Mouse (Mus musculus): ENCODE data around the gene 9330161L09Rik. TPM values are rescaled to one million over a fixed set of nuclear protein-coding genes. Genes with fewer than 3 reads are reported as not detected.
A peak's percentile ranks its signal among the peaks of the same experiment; 100 is the strongest.

The 9330161L09Rik gene
- polyA plus RNA-seq, 1 experiment from 2014 or later = 0.24 TPM

GRCm38 (mm10) chr12:103395486-103396275 lies 11.9 kb downstream of the 9330161L09Rik start:
- 66% methylated on average over 12 of the region's 12 CpGs for WGBS
- H3K27ac ChIP-seq (ENCODE audit: low read depth) = no peak overlapping the region
- no peak overlapping the region for H3K4me3 ChIP-seq (ENCODE audit: low read depth, low read length)
- no peaks in the 10 kb centered on the region for H3K27me3 ChIP-seq (replicated peaks; ENCODE audit: control insufficient read depth, insufficient read depth, low read length)
- H3K4me1 ChIP-seq (replicated peaks; ENCODE audit: control insufficient read depth, insufficient read depth, low read length) = no peaks in the 10 kb centered on the region
- no peak for DNase-seq (ENCODE audit: low spot score)
- no peaks in the 10 kb centered on the region for H3K9me3 ChIP-seq (ENCODE audit: control insufficient read depth, low read length)
- no peak for ATAC-seq (replicated peaks; ENCODE audit: low FRiP score, low TSS enrichment, low read depth)
- H3K4me2 ChIP-seq (ENCODE audit: low read length) = no peak overlapping the region
- no peak overlapping the region for H3K9ac ChIP-seq (ENCODE audit: low read length)
- 0 out of 2 replicates have a peak, but pooled peaks cover under 1% of the 10 kb centered on the region for H3K36me3 ChIP-seq (ENCODE audit: control insufficient read depth, insufficient read depth, low read length)

GRCm38 (mm10) chr12:103393528-103393927 lies 14.1 kb downstream of the 9330161L09Rik start:
- no peaks in the 10 kb centered on the region for H3K36me3 ChIP-seq (ENCODE audit: control insufficient read depth, insufficient read depth, low read length)
- H3K9me3 ChIP-seq (ENCODE audit: control insufficient read depth, low read length) = no peaks in the 10 kb centered on the region
- 30% methylated on average over 6 of the region's 6 CpGs for WGBS
- ATAC-seq (replicated peaks; ENCODE audit: low FRiP score, low TSS enrichment, low read depth) (no peak), DNase-seq (ENCODE audit: low spot score) (no peak)
- no peaks in the 10 kb centered on the region for H3K27me3 ChIP-seq (replicated peaks; ENCODE audit: control insufficient read depth, insufficient read depth, low read length)
- H3K4me3 ChIP-seq (ENCODE audit: low read depth, low read length) = no peak overlapping the region
- no peak overlapping the region for H3K9ac ChIP-seq (ENCODE audit: low read length)
- no peak overlapping the region for H3K4me2 ChIP-seq (ENCODE audit: low read length)
- no peak overlapping the region for H3K27ac ChIP-seq (ENCODE audit: low read depth)
- peaks cover 6% of the 10 kb centered on the region for H3K4me1 ChIP-seq (replicated peaks; ENCODE audit: control insufficient read depth, insufficient read depth, low read length)

- no peak for ATAC-seq (replicated peaks; ENCODE audit: low FRiP score, low TSS enrichment, low read depth)
- Histone ChIP-seq H3K9me3 (ENCODE audit: control insufficient read depth, low read length) (no peaks in the 10 kb centered on the region), H3K4me1 (replicated peaks; ENCODE audit: control insufficient read depth, insufficient read depth, low read length) (peaks cover 6% of the 10 kb centered on the region), H3K36me3 (ENCODE audit: control insufficient read depth, insufficient read depth, low read length) (no peaks in the 10 kb centered on the region), H3K27me3 (replicated peaks; ENCODE audit: control insufficient read depth, insufficient read depth, low read length) (no peaks in the 10 kb centered on the region), H3K4me3 (ENCODE audit: low read depth, low read length) (no peak overlapping the region), H3K4me2 (ENCODE audit: low read length) (no peak overlapping the region), H3K9ac (ENCODE audit: low read length) (no peak overlapping the region), H3K27ac (ENCODE audit: low read depth) (no peak overlapping the region)
- WGBS = 61% methylated on average over 7 of the region's 7 CpGs
- no peak for DNase-seq (ENCODE audit: low spot score)
Observed at GRCm38 (mm10) chr12:103391098-103391497, 16.5 kb downstream of the 9330161L09Rik start.

GRCm38 (mm10) chr12:103389982-103390381 lies 17.6 kb downstream of the 9330161L09Rik start:
- no peak overlapping the region for H3K4me2 ChIP-seq (ENCODE audit: low read length)
- WGBS = 82% methylated on average over 4 of the region's 4 CpGs
- H3K27ac ChIP-seq (ENCODE audit: low read depth) = no peak overlapping the region
- H3K27me3 ChIP-seq (replicated peaks; ENCODE audit: control insufficient read depth, insufficient read depth, low read length) = no peaks in the 10 kb centered on the region
- H3K9ac ChIP-seq (ENCODE audit: low read length) = no peak overlapping the region
- DNase-seq (ENCODE audit: low spot score) (no peak), ATAC-seq (replicated peaks; ENCODE audit: low FRiP score, low TSS enrichment, low read depth) (no peak)
- H3K4me1 ChIP-seq (replicated peaks; ENCODE audit: control insufficient read depth, insufficient read depth, low read length) = peaks cover 6% of the 10 kb centered on the region
- H3K36me3 ChIP-seq (ENCODE audit: control insufficient read depth, insufficient read depth, low read length) = no peaks in the 10 kb centered on the region
- no peaks in the 10 kb centered on the region for H3K9me3 ChIP-seq (ENCODE audit: control insufficient read depth, low read length)
- H3K4me3 ChIP-seq (ENCODE audit: low read depth, low read length) = no peak overlapping the region

- no peaks in the 10 kb centered on the region for H3K9me3 ChIP-seq (ENCODE audit: control insufficient read depth, low read length)
- no peak overlapping the region for H3K27ac ChIP-seq (ENCODE audit: low read depth)
- peak overlapping the region; percentile 80 for H3K4me3 ChIP-seq (ENCODE audit: low read depth, low read length)
- H3K4me1 ChIP-seq (replicated peaks; ENCODE audit: control insufficient read depth, insufficient read depth, low read length) = peaks cover 6% of the 10 kb centered on the region
- no peaks in the 10 kb centered on the region for H3K27me3 ChIP-seq (replicated peaks; ENCODE audit: control insufficient read depth, insufficient read depth, low read length)
- peak overlapping the region; percentile 64 for H3K4me2 ChIP-seq (ENCODE audit: low read length)
- H3K36me3 ChIP-seq (ENCODE audit: control insufficient read depth, insufficient read depth, low read length) = no peaks in the 10 kb centered on the region
- H3K9ac ChIP-seq (ENCODE audit: low read length) = peak overlapping the region; percentile 75
- WGBS = 67% methylated on average over 2 of the region's 2 CpGs
- no peak for DNase-seq (ENCODE audit: low spot score)
- ATAC-seq (replicated peaks; ENCODE audit: low FRiP score, low TSS enrichment, low read depth) = no peak
Observed at GRCm38 (mm10) chr12:103389348-103389727, 18.3 kb downstream of the 9330161L09Rik start.

GRCm38 (mm10) chr12:103388505-103389347 lies 18.9 kb downstream of the 9330161L09Rik start, which contains the start of gene Otub2:
Gene Otub2 (plus strand): TSS chr12:103388682.
- Histone ChIP-seq H3K4me2 (ENCODE audit: low read length) (peak within 1 kb of the TSS; percentile 64), H3K27me3 (replicated peaks; ENCODE audit: control insufficient read depth, insufficient read depth, low read length) (no peaks in the 10 kb centered on the region), H3K36me3 (ENCODE audit: control insufficient read depth, insufficient read depth, low read length) (no peaks in the 10 kb centered on the region), H3K4me3 (ENCODE audit: low read depth, low read length) (peak within 1 kb of the TSS; percentile 80), H3K9ac (ENCODE audit: low read length) (peak within 1 kb of the TSS; percentile 75), H3K27ac (ENCODE audit: low read depth) (no peak within 1 kb of the TSS), H3K4me1 (replicated peaks; ENCODE audit: control insufficient read depth, insufficient read depth, low read length) (peaks cover 6% of the 10 kb centered on the region), H3K9me3 (ENCODE audit: control insufficient read depth, low read length) (no peaks in the 10 kb centered on the region)
- ATAC-seq (replicated peaks; ENCODE audit: low FRiP score, low TSS enrichment, low read depth) = peak; percentile 97
- peak; percentile 96 for DNase-seq (ENCODE audit: low spot score)
- WGBS = under 1% methylated on average over 58 of the region's 58 CpGs

GRCm38 (mm10) chr12:103380226-103380625 lies 27.4 kb downstream of the 9330161L09Rik start:
- Histone ChIP-seq H3K9ac (ENCODE audit: low read length) (no peak overlapping the region), H3K27ac (ENCODE audit: low read depth) (no peak overlapping the region), H3K36me3 (ENCODE audit: control insufficient read depth, insufficient read depth, low read length) (no peaks in the 10 kb centered on the region), H3K4me1 (replicated peaks; ENCODE audit: control insufficient read depth, insufficient read depth, low read length) (no peaks in the 10 kb centered on the region), H3K4me2 (ENCODE audit: low read length) (no peak overlapping the region), H3K27me3 (replicated peaks; ENCODE audit: control insufficient read depth, insufficient read depth, low read length) (no peaks in the 10 kb centered on the region), H3K4me3 (ENCODE audit: low read depth, low read length) (no peak overlapping the region), H3K9me3 (ENCODE audit: control insufficient read depth, low read length) (no peaks in the 10 kb centered on the region)
- DNase-seq (ENCODE audit: low spot score) (no peak), ATAC-seq (replicated peaks; ENCODE audit: low FRiP score, low TSS enrichment, low read depth) (no peak)
- 74% methylated on average over 4 of the region's 4 CpGs for WGBS

GRCm38 (mm10) chr12:103376774-103377173 lies 30.8 kb downstream of the 9330161L09Rik start:
- H3K27me3 ChIP-seq (replicated peaks; ENCODE audit: control insufficient read depth, insufficient read depth, low read length) = no peaks in the 10 kb centered on the region
- ATAC-seq (replicated peaks; ENCODE audit: low FRiP score, low TSS enrichment, low read depth) = no peak
- 70% methylated on average over 4 of the region's 4 CpGs for WGBS

More at GRCm38 (mm10) chr12:103376774-103377173, 30.8 kb downstream of the 9330161L09Rik start:
- Histone ChIP-seq H3K4me2 (ENCODE audit: low read length) (no peak overlapping the region), H3K9me3 (ENCODE audit: control insufficient read depth, low read length) (no peaks in the 10 kb centered on the region), H3K4me1 (replicated peaks; ENCODE audit: control insufficient read depth, insufficient read depth, low read length) (no peaks in the 10 kb centered on the region), H3K36me3 (ENCODE audit: control insufficient read depth, insufficient read depth, low read length) (no peaks in the 10 kb centered on the region), H3K9ac (ENCODE audit: low read length) (no peak overlapping the region), H3K27ac (ENCODE audit: low read depth) (no peak overlapping the region), H3K4me3 (ENCODE audit: low read depth, low read length) (no peak overlapping the region)
- DNase-seq (ENCODE audit: low spot score) = no peak

Measured in intestine, embryonic 14.5 days (tissue).